Mouse (Mus musculus) intestine, postnatal 0 days (tissue): Measurements from ENCODE around the gene Gm15557. TPM values are rescaled to one million over a fixed set of nuclear protein-coding genes. Genes with fewer than 3 reads are reported as not detected.

ENCODE experiments used
- ATAC-seq: fragments of 200-750 bp; cut with Nextera tagmentation; 2 replicates; pipeline ENCODE4 v1.8.0; 2017; ENCODE audit warnings: mild to moderate bottlenecking, moderate TSS enrichment, moderate library complexity
- H3K27ac ChIP-seq: fragments of 300-500 bp; sonication (generic); 2 replicates; pipeline ENCODE4 v1.5.1; 2014; ENCODE audit warnings: mild to moderate bottlenecking, low read depth, low read length, moderate library complexity
- H3K27me3 ChIP-seq: fragments of 300-500 bp; sonication (generic); replicated peaks from 2 replicates; pipeline ENCODE4 v1.6.1; 2014; ENCODE audit warnings: low read length, mixed read lengths; ENCODE audit not compliant: control insufficient read depth, insufficient read depth
- H3K36me3 ChIP-seq: fragments of 300-500 bp; sonication (generic); 2 replicates; pipeline ENCODE4 v1.6.1; 2014; ENCODE audit warnings: mild to moderate bottlenecking, moderate library complexity; ENCODE audit not compliant: control insufficient read depth, insufficient read depth
- H3K4me1 ChIP-seq: fragments of 300-500 bp; sonication (generic); replicated peaks from 2 replicates; pipeline ENCODE4 v1.6.1; 2014; ENCODE audit warnings: antibody characterized with exemption, low read length, mixed read lengths; ENCODE audit not compliant: control insufficient read depth, insufficient read depth
- H3K4me2 ChIP-seq: fragments of 300-500 bp; sonication (generic); replicated peaks from 2 replicates; pipeline ENCODE4 v1.6.1; 2014; ENCODE audit warnings: low read depth, mild to moderate bottlenecking, moderate library complexity
- H3K4me3 ChIP-seq: fragments of 300-500 bp; sonication (generic); 2 replicates; pipeline ENCODE4 v1.5.1; 2014; ENCODE audit warnings: low read depth, low read length
- H3K9ac ChIP-seq: fragments of 300-500 bp; sonication (generic); 2 replicates; pipeline ENCODE4 v1.6.1; 2014; ENCODE audit warnings: mild to moderate bottlenecking, low read depth, low read length
- H3K9me3 ChIP-seq: fragments of 300-500 bp; sonication (generic); 2 replicates; pipeline ENCODE4 v1.6.1; 2016; ENCODE audit warnings: mixed run types; ENCODE audit not compliant: control insufficient read depth
- CTCF ChIP-seq: sonication (generic); IDR thresholded peaks from 2 replicates; pipeline ENCODE4 v1.5.1; 2016; ENCODE audit warnings: low read depth, mild to moderate bottlenecking, control low read depth, antibody characterized with exemption, moderate library complexity
- WGBS: fragments of 180-500 bp; shearing (Covaris S2); extraction: QIAGEN DNeasy Blood & Tissue Kit; methylation state at CpG from one replicate; pipeline ENCODE4 v1.1.7; 2014; 5-methylcytosine and 5-hydroxymethylcytosine counted together
- polyA plus RNA-seq: library from polyadenylated mRNA; unstranded; fragments of >200 nt; fragmentation: Nextera tagmentation; extraction: Ambion mirVana; gene quantifications from 2 replicates; pipeline ENCODE4 v1.2.1, GENCODE M21; 2015

Gene Gm15557
- polyA plus RNA-seq, 1 experiment from 2014 or later, result not detected

- Histone ChIP-seq H3K27ac (no peak overlapping the region), H3K4me2 (no peak overlapping the region), H3K9me3 (no peaks in the 10 kb centered on the region), H3K27me3 (no peaks in the 10 kb centered on the region), H3K9ac (no peak overlapping the region), H3K4me1 (0 out of 2 replicates have a peak, but pooled peaks cover 3% of the 10 kb centered on the region), H3K36me3 (peaks cover 68% of the 10 kb centered on the region), H3K4me3 (no peak overlapping the region)
- WGBS, result 97% methylated on average over 6 of the region's 6 CpGs
- TF ChIP-seq CTCF, result no peak
- no peak for ATAC-seq
Measured at GRCm38 (mm10) chr2:155987131-155987530, 46.6 kb downstream of the Gm15557 start.

GRCm38 (mm10) chr2:155989085-155989484 lies 48.6 kb downstream of the Gm15557 start:
- no peaks in the 10 kb centered on the region for H3K27me3 ChIP-seq
- ATAC-seq, result no peak
- H3K36me3 ChIP-seq, result peaks cover 60% of the 10 kb centered on the region
- H3K4me1 ChIP-seq, result peaks cover 3% of the 10 kb centered on the region; the same call in 1 of the 2 replicates
- no peak overlapping the region for H3K9ac ChIP-seq
- WGBS, result 52% methylated on average over 4 of the region's 4 CpGs
- TF ChIP-seq CTCF, result peak; percentile 17
- no peaks in the 10 kb centered on the region for H3K9me3 ChIP-seq
- H3K27ac ChIP-seq, result no peak overlapping the region
- H3K4me3 ChIP-seq, result no peak overlapping the region
- no peak overlapping the region for H3K4me2 ChIP-seq

- 70% methylated on average over 10 of the region's 10 CpGs for WGBS
- ATAC-seq, result no peak
Measured at GRCm38 (mm10) chr2:155991151-155991550, 50.6 kb downstream of the Gm15557 start.

GRCm38 (mm10) chr2:155991863-155992321 lies 51.4 kb downstream of the Gm15557 start:
- Histone ChIP-seq H3K9me3 (no peaks in the 10 kb centered on the region), H3K4me3 (no peak overlapping the region), H3K27ac (peak overlapping the region; percentile 66), H3K4me1 (peaks cover 3% of the 10 kb centered on the region; the same call in 1 of the 2 replicates), H3K36me3 (peaks cover 63% of the 10 kb centered on the region), H3K27me3 (no peaks in the 10 kb centered on the region), H3K9ac (peak overlapping the region; percentile 31; the same call in 1 of the 2 replicates), H3K4me2 (peak overlapping the region; percentile 37)
- peak; percentile 93 for ATAC-seq
- TF ChIP-seq CTCF, result peak; percentile 71
- 41% methylated on average over 14 of the region's 14 CpGs for WGBS

More at GRCm38 (mm10) chr2:155991151-155991550, 50.6 kb downstream of the Gm15557 start:
- H3K27me3 ChIP-seq, result no peaks in the 10 kb centered on the region
- H3K4me3 ChIP-seq, result no peak overlapping the region
- peaks cover 59% of the 10 kb centered on the region for H3K36me3 ChIP-seq
- TF ChIP-seq CTCF, result no peak
- H3K27ac ChIP-seq, result 0 out of 2 replicates have a peak overlapping the region, but pooled peaks have one; percentile 66
- no peaks in the 10 kb centered on the region for H3K9me3 ChIP-seq
- H3K4me2 ChIP-seq, result no peak overlapping the region
- H3K9ac ChIP-seq, result no peak overlapping the region
- H3K4me1 ChIP-seq, result peaks cover 3% of the 10 kb centered on the region; the same call in 1 of the 2 replicates

Other genes with a start within 250 kb of the Gm15557 start
- 64.8 and 67.5 TPM in 2 replicates for gene Trpc4ap, start 248.3 kb upstream of the Gm15557 start, polyA plus RNA-seq
- gene Edem2, start 211.3 kb upstream of the Gm15557 start, polyA plus RNA-seq, result 60.0 and 61.6 TPM in 2 replicates
- gene Gm17581, start 204.9 kb upstream of the Gm15557 start, polyA plus RNA-seq, result not detected in 2 replicates
- gene Procr, start 189.6 kb upstream of the Gm15557 start, polyA plus RNA-seq, result 8.0 and 8.3 TPM in 2 replicates
- gene Mmp24, start 165.4 kb upstream of the Gm15557 start, polyA plus RNA-seq, result 0.17 and 0.22 TPM in 2 replicates
- gene BC029722, start 121.3 kb upstream of the Gm15557 start, polyA plus RNA-seq, result 40.0 and 42.3 TPM in 2 replicates
- gene Eif6, start 113.8 kb upstream of the Gm15557 start, polyA plus RNA-seq, result 318 and 321 TPM in 2 replicates
- gene Fam83c, start 105.9 kb upstream of the Gm15557 start, polyA plus RNA-seq, result 0.31 and 0.37 TPM in 2 replicates
- gene Uqcc1, start 10.4 kb upstream of the Gm15557 start, polyA plus RNA-seq, result 39.5 and 40.4 TPM in 2 replicates
- 0.26 and 1.0 TPM in 2 replicates for gene Gdf5, start 4.6 kb downstream of the Gm15557 start, polyA plus RNA-seq
- 4.0 and 5.9 TPM in 2 replicates for gene Cep250, start 15.7 kb downstream of the Gm15557 start, polyA plus RNA-seq
- 0.59 and 1.5 TPM in 2 replicates for gene 6430550D23Rik, start 67.2 kb downstream of the Gm15557 start, polyA plus RNA-seq
- gene Ergic3, start 67.3 kb downstream of the Gm15557 start, polyA plus RNA-seq, result 227 and 235 TPM in 2 replicates
- 0.10 and 0.18 TPM in 2 replicates for gene Fer1l4, start 112.2 kb downstream of the Gm15557 start, polyA plus RNA-seq
- gene Spag4, start 124.4 kb downstream of the Gm15557 start, polyA plus RNA-seq, result 0.21 and 0.69 TPM in 2 replicates
- 17.3 and 19.0 TPM in 2 replicates for gene Cpne1, start 171.2 kb downstream of the Gm15557 start, polyA plus RNA-seq
- 8.6 and 9.3 TPM in 2 replicates for gene Rbm12, start 171.2 kb downstream of the Gm15557 start, polyA plus RNA-seq
- 1.5 TPM in 2 replicates for gene Gm28036, start 186.4 kb downstream of the Gm15557 start, polyA plus RNA-seq
- 424 and 433 TPM in 2 replicates for gene Romo1, start 203.3 kb downstream of the Gm15557 start, polyA plus RNA-seq
- 41.1 and 44.8 TPM in 2 replicates for gene Nfs1, start 203.5 kb downstream of the Gm15557 start, polyA plus RNA-seq
- 326 and 348 TPM in 2 replicates for gene Rbm39, start 239.5 kb downstream of the Gm15557 start, polyA plus RNA-seq